Mouse (Mus musculus): ENCODE measurements around the gene Hspd1. TPM values are rescaled to one million over a fixed set of nuclear protein-coding genes. Genes with fewer than 3 reads are reported as not detected.

Hspd1 gene
- polyA plus RNA-seq, 1 experiment from 2014 or later, result 236 TPM

GRCm38 (mm10) chr1:55092056-55092455 lies 4.0 kb upstream of the Hspd1 start:
- Histone ChIP-seq H3K36me3 (ENCODE audit: control insufficient read depth, insufficient read depth) (peaks cover 4% of the 10 kb centered on the region), H3K27me3 (ENCODE audit: control insufficient read depth, insufficient read depth, low read depth, low read length) (no peaks in the 10 kb centered on the region), H3K4me3 (ENCODE audit: low read depth, low read length) (no peak overlapping the region), H3K27ac (ENCODE audit: low read length) (no peak overlapping the region), H3K4me1 (ENCODE audit: control insufficient read depth, low read depth, low read length) (peaks cover 5% of the 10 kb centered on the region), H3K4me2 (ENCODE audit: low read depth, low read length) (no peak overlapping the region), H3K9ac (ENCODE audit: low read depth, low read length) (no peak overlapping the region), H3K9me3 (replicated peaks; ENCODE audit: control insufficient read depth, low read length) (no peaks in the 10 kb centered on the region)
- ATAC-seq (ENCODE audit: low read depth), result no peak
- 65% methylated on average over 2 of the region's 2 CpGs for WGBS (ENCODE audit: insufficient replicate concordance)

GRCm38 (mm10) chr1:55089498-55090064 lies 1.5 kb upstream of the Hspd1 start:
- 60% methylated on average over 5 of the region's 5 CpGs for WGBS (ENCODE audit: insufficient replicate concordance)
- H3K4me2 ChIP-seq (ENCODE audit: low read depth, low read length), result peak overlapping the region; percentile 96
- H3K36me3 ChIP-seq (ENCODE audit: control insufficient read depth, insufficient read depth), result peaks cover 8% of the 10 kb centered on the region
- 0 out of 2 replicates have a peak overlapping the region, but pooled peaks have one; percentile 3 for H3K27ac ChIP-seq (ENCODE audit: low read length)
- peaks cover 14% of the 10 kb centered on the region for H3K4me1 ChIP-seq (ENCODE audit: control insufficient read depth, low read depth, low read length)
- no peaks in the 10 kb centered on the region for H3K9me3 ChIP-seq (replicated peaks; ENCODE audit: control insufficient read depth, low read length)
- no peak for ATAC-seq (ENCODE audit: low read depth)
- H3K27me3 ChIP-seq (ENCODE audit: control insufficient read depth, insufficient read depth, low read depth, low read length), result no peaks in the 10 kb centered on the region
- peak overlapping the region; percentile 88 for H3K4me3 ChIP-seq (ENCODE audit: low read depth, low read length)
- peak overlapping the region; percentile 19; the same call in 1 of the 2 replicates for H3K9ac ChIP-seq (ENCODE audit: low read depth, low read length)

GRCm38 (mm10) chr1:55088611-55089497 lies 811 bp upstream of the Hspd1 start:
- Histone ChIP-seq H3K27ac (ENCODE audit: low read length) (peak overlapping the region; percentile 94), H3K36me3 (ENCODE audit: control insufficient read depth, insufficient read depth) (peaks cover 10% of the 10 kb centered on the region), H3K4me1 (ENCODE audit: control insufficient read depth, low read depth, low read length) (peaks cover 14% of the 10 kb centered on the region), H3K4me2 (ENCODE audit: low read depth, low read length) (peak overlapping the region; percentile 96), H3K9ac (ENCODE audit: low read depth, low read length) (peak overlapping the region; percentile 90), H3K9me3 (replicated peaks; ENCODE audit: control insufficient read depth, low read length) (no peaks in the 10 kb centered on the region), H3K4me3 (ENCODE audit: low read depth, low read length) (peak overlapping the region; percentile 88), H3K27me3 (ENCODE audit: control insufficient read depth, insufficient read depth, low read depth, low read length) (no peaks in the 10 kb centered on the region)
- ATAC-seq (ENCODE audit: low read depth), result no peak
- WGBS (ENCODE audit: insufficient replicate concordance), result 2% methylated on average over 16 of the region's 16 CpGs

GRCm38 (mm10) chr1:55087401-55087904 lies 590 bp downstream of the Hspd1 start:
- H3K27me3 ChIP-seq (ENCODE audit: control insufficient read depth, insufficient read depth, low read depth, low read length), result no peaks in the 10 kb centered on the region
- peak overlapping the region; percentile 90 for H3K9ac ChIP-seq (ENCODE audit: low read depth, low read length)
- 1% methylated on average over 48 of the region's 57 CpGs for WGBS (ENCODE audit: insufficient replicate concordance)
- peaks cover 14% of the 10 kb centered on the region for H3K4me1 ChIP-seq (ENCODE audit: control insufficient read depth, low read depth, low read length)
- H3K9me3 ChIP-seq (replicated peaks; ENCODE audit: control insufficient read depth, low read length), result no peaks in the 10 kb centered on the region
- peak overlapping the region; percentile 96 for H3K4me2 ChIP-seq (ENCODE audit: low read depth, low read length)
- peak overlapping the region; percentile 94 for H3K27ac ChIP-seq (ENCODE audit: low read length)
- peaks cover 23% of the 10 kb centered on the region for H3K36me3 ChIP-seq (ENCODE audit: control insufficient read depth, insufficient read depth)
- ATAC-seq (ENCODE audit: low read depth), result peak; percentile 25
- peak overlapping the region; percentile 88 for H3K4me3 ChIP-seq (ENCODE audit: low read depth, low read length)

GRCm38 (mm10) chr1:55086868-55087400 lies 1.1 kb downstream of the Hspd1 start:
- peak overlapping the region; percentile 94 for H3K27ac ChIP-seq (ENCODE audit: low read length)
- peak overlapping the region; percentile 90 for H3K9ac ChIP-seq (ENCODE audit: low read depth, low read length)
- ATAC-seq (ENCODE audit: low read depth), result peak; percentile 2; the same call in 1 of the 2 replicates
- peak overlapping the region; percentile 88 for H3K4me3 ChIP-seq (ENCODE audit: low read depth, low read length)
- H3K4me2 ChIP-seq (ENCODE audit: low read depth, low read length), result peak overlapping the region; percentile 96
- WGBS (ENCODE audit: insufficient replicate concordance), result 0% methylated on average over 13 of the region's 13 CpGs
- peaks cover 28% of the 10 kb centered on the region for H3K36me3 ChIP-seq (ENCODE audit: control insufficient read depth, insufficient read depth)
- no peaks in the 10 kb centered on the region for H3K9me3 ChIP-seq (replicated peaks; ENCODE audit: control insufficient read depth, low read length)
- no peaks in the 10 kb centered on the region for H3K27me3 ChIP-seq (ENCODE audit: control insufficient read depth, insufficient read depth, low read depth, low read length)
- H3K4me1 ChIP-seq (ENCODE audit: control insufficient read depth, low read depth, low read length), result peaks cover 14% of the 10 kb centered on the region

GRCm38 (mm10) chr1:55085781-55086366 lies 2.2 kb downstream of the Hspd1 start:
- H3K4me1 ChIP-seq (ENCODE audit: control insufficient read depth, low read depth, low read length), result peaks cover 12% of the 10 kb centered on the region
- peak overlapping the region; percentile 96 for H3K4me2 ChIP-seq (ENCODE audit: low read depth, low read length)
- 28% methylated on average over 7 of the region's 7 CpGs for WGBS (ENCODE audit: insufficient replicate concordance)
- H3K4me3 ChIP-seq (ENCODE audit: low read depth, low read length), result peak overlapping the region; percentile 88
- H3K36me3 ChIP-seq (ENCODE audit: control insufficient read depth, insufficient read depth), result peaks cover 31% of the 10 kb centered on the region
- ATAC-seq (ENCODE audit: low read depth), result no peak
- H3K27me3 ChIP-seq (ENCODE audit: control insufficient read depth, insufficient read depth, low read depth, low read length), result no peaks in the 10 kb centered on the region
- H3K27ac ChIP-seq (ENCODE audit: low read length), result no peak overlapping the region
- no peaks in the 10 kb centered on the region for H3K9me3 ChIP-seq (replicated peaks; ENCODE audit: control insufficient read depth, low read length)
- peak overlapping the region; percentile 90; the same call in 1 of the 2 replicates for H3K9ac ChIP-seq (ENCODE audit: low read depth, low read length)

- ATAC-seq (ENCODE audit: low read depth), result no peak
- Histone ChIP-seq H3K27ac (ENCODE audit: low read length) (no peak overlapping the region), H3K27me3 (ENCODE audit: control insufficient read depth, insufficient read depth, low read depth, low read length) (no peaks in the 10 kb centered on the region), H3K36me3 (ENCODE audit: control insufficient read depth, insufficient read depth) (peaks cover 47% of the 10 kb centered on the region), H3K4me2 (ENCODE audit: low read depth, low read length) (no peak overlapping the region), H3K4me1 (ENCODE audit: control insufficient read depth, low read depth, low read length) (peaks cover 9% of the 10 kb centered on the region), H3K9me3 (replicated peaks; ENCODE audit: control insufficient read depth, low read length) (no peaks in the 10 kb centered on the region), H3K9ac (ENCODE audit: low read depth, low read length) (no peak overlapping the region), H3K4me3 (ENCODE audit: low read depth, low read length) (no peak overlapping the region)
- WGBS (ENCODE audit: insufficient replicate concordance), result 48% methylated on average over 1 of the region's 1 CpGs
These were observed 5.9 kb downstream of the Hspd1 start for GRCm38 (mm10) chr1:55082106-55082505.

GRCm38 (mm10) chr1:55079677-55080076 lies 8.4 kb downstream of the Hspd1 start:
- Histone ChIP-seq H3K4me3 (ENCODE audit: low read depth, low read length) (no peak overlapping the region), H3K27ac (ENCODE audit: low read length) (no peak overlapping the region), H3K36me3 (ENCODE audit: control insufficient read depth, insufficient read depth) (peaks cover 47% of the 10 kb centered on the region), H3K4me2 (ENCODE audit: low read depth, low read length) (no peak overlapping the region), H3K4me1 (ENCODE audit: control insufficient read depth, low read depth, low read length) (peaks cover 10% of the 10 kb centered on the region), H3K9me3 (replicated peaks; ENCODE audit: control insufficient read depth, low read length) (no peaks in the 10 kb centered on the region), H3K27me3 (ENCODE audit: control insufficient read depth, insufficient read depth, low read depth, low read length) (no peaks in the 10 kb centered on the region), H3K9ac (ENCODE audit: low read depth, low read length) (no peak overlapping the region)
- WGBS (ENCODE audit: insufficient replicate concordance), result 87% methylated on average over 4 of the region's 4 CpGs
- no peak for ATAC-seq (ENCODE audit: low read depth)

Data from liver, embryonic 16.5 days (tissue).